ENCODE assay signal across 9 mouse cellular contexts in genomic region chr6:53545483-53545900, GRCm38 (mm10).
A peak's percentile ranks its signal among the peaks of the same experiment; 100 is the strongest.
DNase-seq lines count a peak whose midpoint lies in the region; ATAC-seq and TF ChIP-seq lines count a peak whose summit lies in the region.
"Had no signal": no experiment of that assay in that cellular context is flagged by ENCODE, and none has a peak within 500 bp of the region (broad histone marks: within the 10 kb centered on the region; RNA-seq: fewer than 3 reads in every experiment).

No protein-coding gene starts in this region.

- no peaks in the 10 kb centered on the region for H3K36me3 ChIP-seq in kidney, postnatal 0 days (ENCODE audit: insufficient read depth, low read length)
- H3K36me3 ChIP-seq in forebrain, embryonic 11.5 days (ENCODE audit: control insufficient read depth, insufficient read depth, low read length) = no peaks in the 10 kb centered on the region
- no peaks in the 10 kb centered on the region for H3K36me3 ChIP-seq in limb, embryonic 11.5 days (ENCODE audit: control insufficient read depth, insufficient read depth, low read length)

- H3K4me1 ChIP-seq in kidney, postnatal 0 days (replicated peaks; ENCODE audit: insufficient read depth, low read length) = peaks cover 17% of the 10 kb centered on the region
- H3K4me1 ChIP-seq in forebrain, embryonic 11.5 days (replicated peaks; ENCODE audit: control insufficient read depth, insufficient read depth, low read length) = peaks cover 16% of the 10 kb centered on the region
- peaks cover 27% of the 10 kb centered on the region for H3K4me1 ChIP-seq in limb, embryonic 11.5 days (ENCODE audit: control insufficient read depth, insufficient read depth, low read length)

- H3K27me3 ChIP-seq in kidney, postnatal 0 days (ENCODE audit: insufficient read depth, low read length) = no peaks in the 10 kb centered on the region
- no peaks in the 10 kb centered on the region for H3K27me3 ChIP-seq in forebrain, embryonic 11.5 days (ENCODE audit: control insufficient read depth, insufficient read depth, low read length)
- no peaks in the 10 kb centered on the region for H3K27me3 ChIP-seq in limb, embryonic 11.5 days (ENCODE audit: control insufficient read depth, insufficient read depth, low read length)

- peak; percentile 43 for DNase-seq in kidney, postnatal 0 days (ENCODE audit: low spot score)
- DNase-seq in kidney, postnatal 36 days = no peak
- peak; percentile 65 for DNase-seq in forebrain, embryonic 11.5 days (ENCODE audit: low spot score)
- DNase-seq in limb, embryonic 11.5 days (ENCODE audit: low spot score) = peak; percentile 47
- DNase-seq in retina, embryonic 14.5 days (ENCODE audit: low spot score) = peak; percentile 58
- no peak for DNase-seq in adrenal gland, adult 18-20 months (ENCODE audit: low spot score in 2 of 2)
- no peak for DNase-seq in lung, postnatal 25 days (ENCODE audit: low spot score)
- no peak for DNase-seq in natural killer cell, adult 2 months (ENCODE audit: low spot score in 2 of 2)
- DNase-seq: layer of hippocampus, postnatal 36 days had no signal

- H3K4me2 ChIP-seq in kidney, postnatal 0 days (ENCODE audit: low read length) = no peak overlapping the region
- peak overlapping the region; percentile 9 for H3K4me2 ChIP-seq in forebrain, embryonic 11.5 days (ENCODE audit: low read depth, low read length, severe bottlenecking)
- H3K4me2 ChIP-seq in limb, embryonic 11.5 days (ENCODE audit: low read depth, severe bottlenecking) = no peak overlapping the region

- H3K9me3 ChIP-seq in kidney, postnatal 0 days (replicated peaks; ENCODE audit: low read length) = no peaks in the 10 kb centered on the region
- peaks cover 4% of the 10 kb centered on the region; the same call in 1 of the 2 replicates for H3K9me3 ChIP-seq in forebrain, embryonic 11.5 days (ENCODE audit: control insufficient read depth, low read length)
- no peaks in the 10 kb centered on the region for H3K9me3 ChIP-seq in limb, embryonic 11.5 days (ENCODE audit: control insufficient read depth, low read length)

- no peak overlapping the region for H3K9ac ChIP-seq in kidney, postnatal 0 days (ENCODE audit: low read depth, low read length)
- H3K9ac ChIP-seq in forebrain, embryonic 11.5 days (ENCODE audit: low read length) = no peak overlapping the region; the same call in 1 of the 2 replicates
- no peak overlapping the region for H3K9ac ChIP-seq in limb, embryonic 11.5 days (ENCODE audit: low read length)

- TF ChIP-seq CTCF in kidney, postnatal 0 days (IDR thresholded peaks at IDR 0.05; ENCODE audit: low read depth) = no peak

- no peak; the same call in 1 of the 2 replicates for ATAC-seq in kidney, postnatal 0 days (replicated peaks; ENCODE audit: low FRiP score, low read depth)
- peak; percentile 49 for ATAC-seq in forebrain, embryonic 11.5 days (replicated peaks; ENCODE audit: low FRiP score)
- peak; percentile 57; the same call in 1 of the 2 replicates for ATAC-seq in limb, embryonic 11.5 days (ENCODE audit: insufficient number of reproducible peaks, low FRiP score, low TSS enrichment, low read depth)

- WGBS in kidney, postnatal 0 days = 25% methylated on average over 2 of the region's 2 CpGs
- 8% methylated on average over 2 of the region's 2 CpGs for WGBS in forebrain, embryonic 11.5 days
- WGBS in limb, embryonic 11.5 days = 21% methylated on average over 2 of the region's 2 CpGs

- H3K4me3 ChIP-seq in kidney, postnatal 0 days (replicated peaks; ENCODE audit: low read depth, low read length) = no peak overlapping the region
- no peak overlapping the region for H3K4me3 ChIP-seq in forebrain, embryonic 11.5 days (ENCODE audit: low read depth, low read length)
- no peak overlapping the region for H3K4me3 ChIP-seq in limb, embryonic 11.5 days (ENCODE audit: low read depth, low read length)

- H3K27ac ChIP-seq in kidney, postnatal 0 days = no peak overlapping the region
- H3K27ac ChIP-seq in forebrain, embryonic 11.5 days (ENCODE audit: low read depth, low read length) = peak overlapping the region; percentile 77
- H3K27ac ChIP-seq in limb, embryonic 11.5 days (replicated peaks; ENCODE audit: low read depth, low read length) = peak overlapping the region; percentile 25; the same call in 1 of the 2 replicates

Comparison
In these comparisons a context has a peak if more than half of its experiments do, and no peak if none do; other contexts are left out.
1. DNase-seq: peak in kidney, postnatal 0 days (single experiment), forebrain, embryonic 11.5 days (single experiment), limb, embryonic 11.5 days (single experiment) and retina, embryonic 14.5 days (single experiment); none in kidney, postnatal 36 days (0 of 2), adrenal gland, adult 18-20 months (0 of 2), lung, postnatal 25 days (single experiment) and natural killer cell, adult 2 months (0 of 2).